Mouse (Mus musculus): ENCODE measurements around the gene Dazap1. TPM values are rescaled to one million over a fixed set of nuclear protein-coding genes. Genes with fewer than 3 reads are reported as not detected.

The Dazap1 gene
- polyA plus RNA-seq, 1 experiment from 2014 or later = 21.1 TPM

- 89% methylated on average over 26 of the region's 26 CpGs for WGBS (ENCODE audit: insufficient replicate concordance)
- Histone ChIP-seq H3K36me3 (ENCODE audit: control insufficient read depth, insufficient read depth) (peaks cover 25% of the 10 kb centered on the region), H3K9me3 (replicated peaks; ENCODE audit: control insufficient read depth, low read length) (no peaks in the 10 kb centered on the region), H3K4me3 (ENCODE audit: low read depth, low read length) (no peak overlapping the region), H3K4me2 (ENCODE audit: low read depth, low read length) (no peak overlapping the region), H3K27ac (ENCODE audit: low read length) (no peak overlapping the region), H3K27me3 (ENCODE audit: control insufficient read depth, insufficient read depth, low read depth, low read length) (no peaks in the 10 kb centered on the region), H3K4me1 (ENCODE audit: control insufficient read depth, low read depth, low read length) (peaks cover 26% of the 10 kb centered on the region), H3K9ac (ENCODE audit: low read depth, low read length) (no peak overlapping the region)
- no peak for ATAC-seq (ENCODE audit: low read depth)
Measured at GRCm38 (mm10) chr10:80254331-80255297, 6.7 kb upstream of the Dazap1 start.

DNA sequence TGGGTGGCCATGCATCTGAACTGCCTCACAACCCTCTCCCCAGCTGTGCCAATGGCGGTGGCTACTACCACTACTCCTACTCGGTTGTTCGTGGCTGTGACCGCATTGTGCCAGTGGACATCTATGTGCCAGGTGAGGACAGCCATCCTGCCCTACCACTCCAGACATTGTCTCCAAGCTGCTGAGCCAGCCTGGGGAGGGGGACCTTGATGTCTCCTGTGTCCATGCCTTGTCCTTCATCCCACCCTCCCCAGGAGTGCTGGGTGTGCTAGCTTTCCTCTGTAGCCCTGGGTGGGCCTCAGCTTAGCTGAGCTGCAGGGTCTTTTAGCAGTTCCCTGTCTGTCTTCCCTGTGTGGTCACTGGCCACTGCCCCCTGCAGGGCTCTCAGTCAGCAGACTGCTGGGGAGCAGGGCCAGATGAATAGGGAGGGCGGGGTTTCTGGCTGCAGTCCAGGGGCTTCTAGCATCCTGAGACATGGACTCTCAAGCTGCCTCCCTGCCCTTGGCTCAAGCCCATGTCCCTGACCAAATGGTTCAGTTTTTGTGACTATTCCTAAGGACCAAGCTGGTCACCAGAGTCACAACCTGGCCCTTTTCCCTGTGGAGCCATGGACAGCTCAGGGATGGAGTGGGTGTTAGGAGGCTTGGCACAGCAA is 5.3 kb upstream of the Dazap1 start:
- Histone ChIP-seq H3K4me1 (ENCODE audit: control insufficient read depth, low read depth, low read length) (peaks cover 25% of the 10 kb centered on the region), H3K27me3 (ENCODE audit: control insufficient read depth, insufficient read depth, low read depth, low read length) (no peaks in the 10 kb centered on the region), H3K4me2 (ENCODE audit: low read depth, low read length) (no peak overlapping the region), H3K36me3 (ENCODE audit: control insufficient read depth, insufficient read depth) (peaks cover 25% of the 10 kb centered on the region), H3K9ac (ENCODE audit: low read depth, low read length) (no peak overlapping the region), H3K9me3 (replicated peaks; ENCODE audit: control insufficient read depth, low read length) (no peaks in the 10 kb centered on the region), H3K27ac (ENCODE audit: low read length) (no peak overlapping the region), H3K4me3 (ENCODE audit: low read depth, low read length) (no peak overlapping the region)
- WGBS (ENCODE audit: insufficient replicate concordance) = 80% methylated on average over 5 of the region's 5 CpGs
- ATAC-seq (ENCODE audit: low read depth) = no peak

- Histone ChIP-seq H3K36me3 (ENCODE audit: control insufficient read depth, insufficient read depth) (peaks cover 25% of the 10 kb centered on the region), H3K4me3 (ENCODE audit: low read depth, low read length) (no peak overlapping the region), H3K4me1 (ENCODE audit: control insufficient read depth, low read depth, low read length) (peaks cover 39% of the 10 kb centered on the region), H3K27ac (ENCODE audit: low read length) (no peak overlapping the region), H3K27me3 (ENCODE audit: control insufficient read depth, insufficient read depth, low read depth, low read length) (no peaks in the 10 kb centered on the region), H3K9me3 (replicated peaks; ENCODE audit: control insufficient read depth, low read length) (no peaks in the 10 kb centered on the region), H3K9ac (ENCODE audit: low read depth, low read length) (no peak overlapping the region), H3K4me2 (ENCODE audit: low read depth, low read length) (no peak overlapping the region)
- no peak for ATAC-seq (ENCODE audit: low read depth)
- WGBS (ENCODE audit: insufficient replicate concordance) = 50% methylated on average over 2 of the region's 2 CpGs
Measured at GRCm38 (mm10) chr10:80257936-80258335, 3.4 kb upstream of the Dazap1 start.

GRCm38 (mm10) chr10:80258752-80259462 is 2.4 kb upstream of the Dazap1 start:
- Histone ChIP-seq H3K27me3 (ENCODE audit: control insufficient read depth, insufficient read depth, low read depth, low read length) (no peaks in the 10 kb centered on the region), H3K9me3 (replicated peaks; ENCODE audit: control insufficient read depth, low read length) (no peaks in the 10 kb centered on the region), H3K4me3 (ENCODE audit: low read depth, low read length) (peak overlapping the region; percentile 64), H3K36me3 (ENCODE audit: control insufficient read depth, insufficient read depth) (peaks cover 25% of the 10 kb centered on the region), H3K4me1 (ENCODE audit: control insufficient read depth, low read depth, low read length) (peaks cover 43% of the 10 kb centered on the region), H3K4me2 (ENCODE audit: low read depth, low read length) (peak overlapping the region; percentile 81), H3K27ac (ENCODE audit: low read length) (no peak overlapping the region), H3K9ac (ENCODE audit: low read depth, low read length) (peak overlapping the region; percentile 19; the same call in 1 of the 2 replicates)
- 78% methylated on average over 14 of the region's 14 CpGs for WGBS (ENCODE audit: insufficient replicate concordance)
- ATAC-seq (ENCODE audit: low read depth) = no peak

- no peak for ATAC-seq (ENCODE audit: low read depth)
- H3K27me3 ChIP-seq (ENCODE audit: control insufficient read depth, insufficient read depth, low read depth, low read length) = no peaks in the 10 kb centered on the region
- H3K27ac ChIP-seq (ENCODE audit: low read length) = peak overlapping the region; percentile 65; the same call in 1 of the 2 replicates
- peak overlapping the region; percentile 81 for H3K4me2 ChIP-seq (ENCODE audit: low read depth, low read length)
- WGBS (ENCODE audit: insufficient replicate concordance) = 86% methylated on average over 6 of the region's 6 CpGs
- peak overlapping the region; percentile 19; the same call in 1 of the 2 replicates for H3K9ac ChIP-seq (ENCODE audit: low read depth, low read length)
- peak overlapping the region; percentile 64 for H3K4me3 ChIP-seq (ENCODE audit: low read depth, low read length)
- H3K4me1 ChIP-seq (ENCODE audit: control insufficient read depth, low read depth, low read length) = peaks cover 48% of the 10 kb centered on the region
- peaks cover 22% of the 10 kb centered on the region for H3K36me3 ChIP-seq (ENCODE audit: control insufficient read depth, insufficient read depth)
- H3K9me3 ChIP-seq (replicated peaks; ENCODE audit: control insufficient read depth, low read length) = no peaks in the 10 kb centered on the region
Measured at GRCm38 (mm10) chr10:80259463-80259805, 1.9 kb upstream of the Dazap1 start.

DNA sequence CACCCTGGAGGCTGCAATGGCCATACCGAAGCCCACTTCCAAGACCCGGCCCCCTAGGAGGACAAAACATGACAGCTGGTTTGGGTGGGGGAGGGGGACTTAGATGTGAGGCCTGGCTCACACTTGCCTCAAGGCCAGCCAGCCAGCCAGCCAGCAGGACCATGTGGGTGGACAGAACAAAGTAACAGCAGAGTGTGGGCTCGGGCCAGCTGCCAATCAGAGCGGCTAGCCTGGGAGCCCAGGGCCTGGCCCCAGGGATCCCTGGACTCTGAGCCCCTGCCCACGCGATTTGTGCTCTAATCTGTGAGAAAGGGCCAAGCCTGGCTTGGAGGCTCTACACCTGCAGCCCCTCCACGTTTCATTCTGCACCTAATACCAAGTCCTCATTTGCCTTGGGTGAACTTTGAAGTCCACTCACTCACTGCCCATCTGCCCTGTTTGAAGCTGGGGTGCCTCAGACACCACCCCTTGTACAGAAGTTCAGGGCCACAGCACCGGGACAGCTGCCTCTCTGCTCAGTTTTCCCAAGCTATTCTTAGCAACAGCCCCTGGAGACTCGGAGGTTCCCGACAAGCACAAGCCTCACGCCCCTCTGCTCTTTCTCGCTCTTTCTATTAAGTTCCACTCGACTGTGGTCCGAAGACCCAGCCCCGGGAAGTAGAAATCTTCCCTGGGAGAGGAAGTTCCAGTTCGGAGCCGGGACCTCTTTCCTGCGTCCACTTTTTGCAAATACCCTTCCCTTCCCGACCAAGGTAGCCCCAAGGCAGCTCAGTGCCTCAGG is 1.2 kb upstream of the Dazap1 start:
- Histone ChIP-seq H3K9me3 (replicated peaks; ENCODE audit: control insufficient read depth, low read length) (no peaks in the 10 kb centered on the region), H3K4me3 (ENCODE audit: low read depth, low read length) (peak overlapping the region; percentile 64), H3K36me3 (ENCODE audit: control insufficient read depth, insufficient read depth) (peaks cover 16% of the 10 kb centered on the region), H3K4me1 (ENCODE audit: control insufficient read depth, low read depth, low read length) (peaks cover 48% of the 10 kb centered on the region), H3K4me2 (ENCODE audit: low read depth, low read length) (peak overlapping the region; percentile 81), H3K9ac (ENCODE audit: low read depth, low read length) (peak overlapping the region; percentile 57), H3K27me3 (ENCODE audit: control insufficient read depth, insufficient read depth, low read depth, low read length) (no peaks in the 10 kb centered on the region), H3K27ac (ENCODE audit: low read length) (peak overlapping the region; percentile 76)
- peak; percentile 3 for ATAC-seq (ENCODE audit: low read depth)
- WGBS (ENCODE audit: insufficient replicate concordance) = 11% methylated on average over 19 of the region's 19 CpGs

GRCm38 (mm10) chr10:80261585-80261968 is 291 bp downstream of the Dazap1 start:
- Histone ChIP-seq H3K9ac (ENCODE audit: low read depth, low read length) (peak overlapping the region; percentile 74), H3K27ac (ENCODE audit: low read length) (peak overlapping the region; percentile 95), H3K4me2 (ENCODE audit: low read depth, low read length) (peak overlapping the region; percentile 81), H3K36me3 (ENCODE audit: control insufficient read depth, insufficient read depth) (0 out of 2 replicates have a peak, but pooled peaks cover 6% of the 10 kb centered on the region), H3K4me3 (ENCODE audit: low read depth, low read length) (peak overlapping the region; percentile 64), H3K9me3 (replicated peaks; ENCODE audit: control insufficient read depth, low read length) (no peaks in the 10 kb centered on the region), H3K4me1 (ENCODE audit: control insufficient read depth, low read depth, low read length) (peaks cover 58% of the 10 kb centered on the region), H3K27me3 (ENCODE audit: control insufficient read depth, insufficient read depth, low read depth, low read length) (no peaks in the 10 kb centered on the region)
- ATAC-seq (ENCODE audit: low read depth) = peak; percentile 49
- under 1% methylated on average over 14 of the region's 14 CpGs for WGBS (ENCODE audit: insufficient replicate concordance)

GRCm38 (mm10) chr10:80262169-80262568 is 883 bp downstream of the Dazap1 start:
- H3K36me3 ChIP-seq (ENCODE audit: control insufficient read depth, insufficient read depth) = peaks cover 6% of the 10 kb centered on the region; the same call in 1 of the 2 replicates
- no peaks in the 10 kb centered on the region for H3K9me3 ChIP-seq (replicated peaks; ENCODE audit: control insufficient read depth, low read length)
- peak overlapping the region; percentile 64 for H3K4me3 ChIP-seq (ENCODE audit: low read depth, low read length)
- ATAC-seq (ENCODE audit: low read depth) = no peak
- peak overlapping the region; percentile 81 for H3K4me2 ChIP-seq (ENCODE audit: low read depth, low read length)
- peaks cover 64% of the 10 kb centered on the region for H3K4me1 ChIP-seq (ENCODE audit: control insufficient read depth, low read depth, low read length)
- peak overlapping the region; percentile 52; the same call in 1 of the 2 replicates for H3K9ac ChIP-seq (ENCODE audit: low read depth, low read length)
- no peaks in the 10 kb centered on the region for H3K27me3 ChIP-seq (ENCODE audit: control insufficient read depth, insufficient read depth, low read depth, low read length)
- H3K27ac ChIP-seq (ENCODE audit: low read length) = peak overlapping the region; percentile 95
- WGBS (ENCODE audit: insufficient replicate concordance) = 57% methylated on average over 12 of the region's 12 CpGs
